Mouse (Mus musculus): Measurements from ENCODE around the gene Zfp612. TPM values are rescaled to one million over a fixed set of nuclear protein-coding genes. Genes with fewer than 3 reads are reported as not detected.
"Not testable (repeated sequence)": the region's sequence is repeated elsewhere in the genome, so short reads cannot be mapped to it uniquely, and the experiment has no call there.

Zfp612 gene
- total RNA-seq (2015) (not detected in 2 replicates), total RNA-seq (2017) (not detected in 2 replicates)

DNA sequence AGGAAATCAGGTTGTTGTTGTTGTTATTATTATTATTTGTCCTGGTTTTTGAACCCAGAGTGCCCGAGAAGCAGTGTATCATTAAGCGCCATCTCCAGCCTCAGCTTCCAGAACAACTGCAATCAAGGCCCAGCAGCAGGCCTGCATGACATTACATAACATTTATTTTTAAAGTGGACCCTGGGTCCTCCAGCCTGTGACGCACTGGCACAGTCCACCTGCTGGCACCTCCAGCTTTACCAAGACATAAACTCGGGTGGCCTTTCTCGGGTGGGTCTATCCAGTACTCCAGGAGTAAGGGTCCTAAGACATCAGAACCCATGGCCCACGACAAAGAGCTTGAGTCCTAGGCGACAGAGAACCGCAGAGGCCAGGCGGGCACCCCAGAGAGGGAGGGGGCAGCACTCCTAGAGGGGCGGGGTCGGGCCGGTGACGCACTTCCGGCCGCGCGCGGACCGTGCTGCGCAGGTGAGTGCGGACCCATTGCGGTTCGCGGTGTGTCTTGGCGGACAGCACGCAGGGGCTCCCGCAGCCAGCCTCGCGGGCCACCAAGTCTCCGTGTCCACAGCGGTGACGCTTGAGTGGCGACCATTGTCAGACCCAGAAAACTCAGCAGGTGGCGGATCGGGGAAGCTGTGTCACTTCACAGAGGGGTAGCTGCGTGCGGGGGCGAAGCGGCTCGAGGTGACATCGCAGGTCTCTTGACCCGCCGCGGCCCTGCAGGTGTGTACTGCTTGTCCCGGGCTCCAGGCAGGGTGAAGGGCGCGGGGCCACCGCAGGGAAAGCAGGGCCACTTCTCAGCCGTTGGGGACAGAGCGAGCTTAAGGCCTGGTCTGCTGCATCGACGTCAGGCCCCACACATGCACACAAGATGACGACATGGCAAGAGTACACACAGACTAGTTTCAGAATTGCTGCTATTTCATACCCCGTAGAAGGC, at the start of gene Zfp612:
Gene Zfp612 (plus strand): TSS at position 465 of the 940 bp plus-strand sequence.
- 0 out of 2 replicates have a peak, but pooled peaks have one; percentile 27 for ATAC-seq (ENCODE audit: poor library complexity, severe bottlenecking)

DNA sequence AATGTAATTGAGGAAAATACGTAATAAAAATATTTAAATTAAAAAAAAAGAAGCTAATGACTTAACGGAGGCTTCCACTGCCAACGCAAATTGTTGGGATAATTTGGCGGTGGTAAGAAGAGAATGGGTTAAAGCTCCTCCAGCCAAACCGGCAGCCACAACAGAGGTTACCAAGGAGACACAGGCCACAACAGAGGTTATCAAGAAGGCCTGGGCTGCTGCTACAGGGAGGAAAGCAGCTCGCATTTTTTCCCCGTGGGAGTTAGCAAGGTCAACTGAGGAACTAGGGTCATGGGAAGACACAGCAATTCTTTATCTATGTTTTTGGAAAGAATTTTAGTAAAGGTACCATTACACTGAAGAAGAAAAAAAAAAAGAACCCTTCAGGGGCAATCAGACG, 45.8 kb upstream of the Zfp612 start:
- ATAC-seq (ENCODE audit: poor library complexity, severe bottlenecking), result not testable (repeated sequence)

DNA sequence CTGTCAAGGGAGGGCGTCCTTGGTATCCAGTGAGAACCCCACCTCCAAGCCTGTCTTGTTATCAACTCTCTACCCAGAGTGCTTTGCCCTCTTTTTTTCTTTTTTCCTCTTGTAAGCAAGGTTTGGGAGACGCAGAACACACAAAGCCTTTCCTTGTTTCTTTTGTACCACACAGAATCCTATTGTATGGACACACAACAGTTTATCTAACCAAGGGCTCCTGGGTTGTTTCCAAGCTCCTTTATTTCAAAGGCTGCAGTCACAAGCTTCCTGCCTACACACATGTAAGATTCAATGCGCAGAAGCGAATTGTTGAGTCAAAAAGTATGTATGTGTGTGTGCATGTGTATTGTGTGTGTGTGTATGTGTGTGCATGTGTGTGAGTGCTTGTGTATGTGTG, 45.2 kb upstream of the Zfp612 start:
- ATAC-seq (ENCODE audit: poor library complexity, severe bottlenecking), result no peak

DNA sequence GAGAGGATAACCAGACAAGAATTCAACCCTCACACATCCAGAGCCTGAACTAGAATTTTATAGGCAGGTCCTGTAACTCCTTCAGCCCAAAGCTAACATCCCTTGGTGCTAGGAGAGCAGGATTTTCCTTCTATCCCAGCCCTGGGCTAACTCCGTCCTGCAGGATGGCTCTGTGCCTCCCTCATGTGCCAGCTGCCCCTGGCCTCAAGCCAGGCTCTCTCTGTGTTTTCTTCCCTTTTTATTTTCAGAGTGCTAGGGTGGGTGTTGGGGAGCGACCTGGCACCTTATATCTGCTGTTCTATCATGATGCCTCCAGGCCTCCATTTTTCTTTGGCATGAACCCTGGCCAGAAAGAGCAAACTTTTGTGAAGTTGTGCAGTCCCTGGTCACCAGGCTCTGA, 43.4 kb upstream of the Zfp612 start:
- no peak for ATAC-seq (ENCODE audit: poor library complexity, severe bottlenecking)

DNA sequence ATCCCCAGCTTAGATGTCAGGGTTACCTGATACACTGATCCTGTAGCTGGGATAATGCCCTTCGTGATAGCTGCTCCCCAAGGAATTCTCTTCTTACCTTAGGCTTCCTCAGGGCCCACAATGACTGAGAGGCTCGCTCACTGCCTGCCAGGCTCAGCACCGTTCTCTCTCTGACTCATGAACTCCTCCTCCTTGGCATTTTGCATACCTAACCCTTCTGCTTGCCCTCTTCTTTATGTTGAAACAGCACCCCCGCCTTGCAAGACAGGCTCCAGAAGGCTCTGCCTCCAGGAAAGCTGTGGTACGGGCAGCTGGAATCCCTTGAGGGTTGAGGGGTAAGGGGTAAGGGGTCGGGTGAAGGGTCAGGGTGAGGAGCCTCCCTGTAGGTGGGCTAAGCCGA, 40.3 kb upstream of the Zfp612 start:
- no peak for ATAC-seq (ENCODE audit: poor library complexity, severe bottlenecking)

DNA sequence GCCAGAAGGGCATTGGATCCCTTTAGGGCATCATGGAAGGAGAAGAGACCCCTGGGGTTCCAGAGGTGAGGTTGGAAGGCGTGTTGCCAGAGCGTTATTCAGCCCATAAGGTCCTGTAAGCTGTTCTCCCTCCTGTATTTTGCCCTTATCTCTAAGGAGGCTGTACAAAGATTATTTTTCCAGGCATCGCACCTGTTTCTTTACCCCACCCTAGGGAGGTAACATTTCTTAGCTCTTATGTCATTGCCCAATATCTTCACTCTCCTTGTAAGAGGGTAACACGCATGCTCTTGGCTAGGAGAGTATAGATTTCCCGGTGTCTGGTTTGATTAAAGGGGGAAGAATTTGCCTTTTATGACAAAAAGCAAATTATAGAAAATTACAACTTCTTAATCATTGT, 39.9 kb upstream of the Zfp612 start, which contains the start of gene Chst4:
Gene Chst4 (minus strand): TSS at position 82 of the 400 bp plus-strand sequence.
- no peak for ATAC-seq (ENCODE audit: poor library complexity, severe bottlenecking)

DNA sequence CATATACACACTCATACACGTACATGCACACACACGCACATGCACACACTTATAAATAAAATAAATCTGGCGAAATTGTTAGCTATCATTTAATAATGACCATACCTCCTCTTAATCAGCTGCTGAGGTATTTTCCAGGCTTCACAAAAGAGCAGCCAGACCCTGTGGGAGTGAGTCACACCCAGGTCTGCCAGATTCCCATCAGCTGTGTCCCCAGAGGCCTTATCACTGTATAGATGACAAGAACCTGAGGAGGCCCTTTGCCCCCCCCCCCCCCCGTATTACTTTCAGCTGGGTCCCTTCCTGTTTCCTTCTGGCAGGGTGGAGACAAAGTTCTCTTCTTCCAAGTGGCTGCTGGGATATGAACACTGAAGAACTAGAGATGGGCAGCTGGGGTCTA, 39.0 kb upstream of the Zfp612 start:
- ATAC-seq (ENCODE audit: poor library complexity, severe bottlenecking), result no peak

DNA sequence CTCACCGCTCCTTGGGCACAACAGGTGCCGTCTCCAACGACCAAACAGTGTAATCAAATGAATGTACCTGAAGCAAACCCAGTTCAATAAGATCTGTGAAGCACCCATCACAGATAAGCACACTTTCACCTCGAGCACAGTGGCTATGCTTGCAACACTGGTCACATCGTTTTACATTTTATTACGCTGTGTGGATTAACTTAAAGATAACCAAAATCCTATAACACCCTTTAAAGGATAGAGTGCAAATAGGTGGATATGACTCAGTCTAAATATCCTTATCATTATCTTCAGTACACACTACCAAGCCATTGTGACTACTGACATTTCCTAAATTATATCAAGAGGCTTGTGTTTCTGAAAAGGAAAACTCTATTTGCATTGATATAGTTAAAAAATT, 28.3 kb upstream of the Zfp612 start:
- no peak for ATAC-seq (ENCODE audit: poor library complexity, severe bottlenecking)

DNA sequence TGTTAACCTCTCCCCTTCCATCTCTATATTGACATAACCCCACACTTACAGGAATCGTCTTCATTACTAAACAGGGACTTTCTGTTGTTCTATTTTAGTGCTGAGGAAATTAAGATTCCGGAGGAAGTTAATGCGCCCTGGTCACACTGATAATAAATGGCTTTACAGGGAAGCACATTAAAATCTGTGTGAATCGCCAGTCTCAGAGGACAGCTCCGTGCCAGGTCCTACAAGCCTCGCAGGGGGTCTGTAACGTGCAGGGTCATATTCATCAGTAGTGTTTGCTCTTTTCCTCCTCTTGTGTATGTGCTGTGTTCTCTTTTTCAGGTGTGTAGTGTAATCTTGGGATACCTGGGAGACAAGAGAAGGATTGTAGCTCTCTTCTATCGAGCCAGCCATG, 21.3 kb upstream of the Zfp612 start:
- no peak for ATAC-seq (ENCODE audit: poor library complexity, severe bottlenecking)

DNA sequence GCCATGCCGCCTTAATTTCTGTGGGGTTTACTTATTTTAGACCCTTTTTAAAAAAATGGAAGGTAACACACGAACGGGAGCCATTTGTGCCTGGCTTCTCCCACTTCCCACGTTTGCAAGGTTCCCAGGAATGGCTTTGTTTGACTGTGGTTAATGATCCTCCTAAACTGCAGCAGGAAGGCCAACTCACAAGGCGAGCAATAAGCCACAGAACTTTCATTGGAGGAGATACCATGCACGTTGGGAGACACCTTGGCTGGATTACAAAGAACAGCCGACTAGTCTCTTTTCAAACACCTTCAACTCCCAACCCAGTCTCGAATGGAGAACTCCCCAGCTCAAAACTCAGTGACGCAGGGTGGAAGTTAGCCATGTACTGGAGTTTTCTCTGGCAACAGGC, 15.4 kb upstream of the Zfp612 start:
- no peak for ATAC-seq (ENCODE audit: poor library complexity, severe bottlenecking)

DNA sequence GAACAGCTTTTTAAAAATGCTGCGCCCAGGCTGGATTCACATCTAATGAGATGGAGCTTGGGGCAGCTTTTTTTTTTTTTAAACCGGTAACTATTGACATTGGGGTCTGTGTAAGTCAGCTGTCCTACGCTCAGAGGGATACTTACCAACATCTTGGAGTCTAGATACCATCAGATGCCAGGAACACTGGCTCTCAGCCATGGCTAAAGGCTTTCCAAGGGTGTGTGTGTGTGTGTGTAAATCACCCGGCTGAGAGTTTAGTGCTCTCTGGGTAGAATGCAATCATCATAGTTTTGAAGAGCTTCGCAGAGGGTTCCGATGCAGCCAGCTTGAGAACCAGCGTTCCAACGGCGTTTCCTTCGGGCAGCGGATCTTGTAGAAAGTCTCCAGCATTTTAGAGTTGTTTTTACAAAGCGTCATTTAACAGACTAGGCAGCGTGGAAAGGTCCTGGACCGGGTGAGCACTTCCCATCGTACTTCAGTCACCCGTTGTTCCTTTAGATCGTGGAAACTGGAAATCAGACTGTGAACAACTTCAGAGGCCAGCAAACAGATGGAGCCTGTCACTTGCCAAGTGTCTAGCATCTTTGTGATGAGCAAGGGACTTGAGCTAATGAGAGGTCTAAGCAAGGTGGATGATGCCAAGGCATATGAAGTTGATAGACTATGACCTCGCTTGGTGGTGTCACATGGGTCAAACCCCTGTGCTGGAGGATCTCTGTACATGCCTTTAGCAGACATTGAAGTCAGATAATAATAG, 14.8 kb upstream of the Zfp612 start:
- ATAC-seq (ENCODE audit: poor library complexity, severe bottlenecking), result no peak

DNA sequence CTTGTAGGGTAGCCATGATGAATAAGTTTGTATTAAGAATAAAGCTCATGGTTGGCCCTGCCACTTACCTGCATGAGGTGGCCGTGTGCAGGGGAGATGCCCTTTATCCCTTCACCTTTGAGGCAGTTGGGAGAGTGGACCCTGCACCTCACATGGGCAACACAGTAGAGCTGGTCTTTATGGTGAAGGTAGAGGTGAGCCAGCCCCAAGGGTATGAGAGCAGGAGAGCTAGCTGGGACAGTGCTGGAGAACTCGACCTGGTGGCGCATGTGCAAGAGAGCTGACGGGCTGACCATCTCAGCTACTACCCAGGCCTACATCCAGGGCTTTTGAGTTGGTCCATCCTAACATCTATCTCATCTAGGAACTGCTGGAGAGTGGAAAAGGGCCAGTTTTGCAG, 13.9 kb upstream of the Zfp612 start:
- no peak for ATAC-seq (ENCODE audit: poor library complexity, severe bottlenecking)

DNA sequence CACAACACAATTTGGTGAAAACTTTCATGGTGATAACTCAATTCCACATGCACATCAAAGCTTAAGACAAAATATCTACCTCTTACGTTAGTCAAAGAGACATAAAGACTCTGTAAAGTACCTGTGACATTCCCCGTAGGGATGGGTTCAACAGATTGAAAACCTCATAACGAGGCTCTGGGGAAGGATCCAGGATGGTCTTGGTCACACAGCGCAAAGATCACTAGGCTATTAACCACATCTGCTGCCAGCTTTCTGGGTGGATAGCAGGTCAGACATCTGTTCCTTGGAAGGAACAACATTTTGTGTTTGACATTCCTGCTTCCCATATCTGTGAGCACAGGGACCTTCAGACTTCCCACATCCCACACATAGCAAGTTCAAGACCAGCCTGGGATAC, 9.8 kb upstream of the Zfp612 start:
- ATAC-seq (ENCODE audit: poor library complexity, severe bottlenecking), result no peak

DNA sequence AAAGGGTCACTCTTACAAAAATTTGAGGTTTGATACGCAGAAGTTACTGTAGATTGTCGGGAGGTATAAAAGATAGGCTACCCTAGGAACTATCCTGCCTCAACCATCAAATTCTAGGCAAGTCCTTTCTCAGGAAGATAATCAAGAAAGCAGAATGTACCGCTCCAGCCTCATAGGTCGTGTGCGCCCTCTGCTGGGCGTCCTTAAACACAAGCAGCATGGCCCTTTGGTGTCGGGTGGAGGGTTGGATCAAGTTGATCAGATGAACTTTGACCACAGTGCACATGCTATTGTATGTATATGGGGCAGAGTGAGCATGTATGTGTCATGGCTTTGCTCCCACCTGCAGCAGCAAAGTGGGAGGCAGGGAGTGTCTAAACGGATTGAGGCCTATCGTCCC, 7.9 kb upstream of the Zfp612 start:
- no peak for ATAC-seq (ENCODE audit: poor library complexity, severe bottlenecking)

DNA sequence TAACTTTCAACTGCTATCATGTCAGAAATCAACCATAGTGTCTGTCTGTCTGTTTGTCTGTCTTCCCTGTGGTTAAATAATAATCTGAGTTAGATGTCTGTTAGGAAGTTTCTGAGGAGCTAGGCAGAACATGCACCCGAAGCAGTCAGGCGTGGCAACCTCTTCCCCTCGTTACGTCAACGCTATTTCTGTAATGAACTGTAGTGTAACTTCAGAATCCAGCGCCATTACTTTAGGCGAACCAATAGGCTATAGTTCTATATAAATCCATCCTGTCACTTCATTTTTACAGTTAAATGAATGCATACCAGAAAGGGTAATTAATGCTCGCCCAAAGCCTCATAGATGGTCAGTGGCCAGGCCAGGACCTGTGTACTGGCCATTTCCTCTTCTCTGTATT, 5.0 kb upstream of the Zfp612 start:
- no peak for ATAC-seq (ENCODE audit: poor library complexity, severe bottlenecking)

DNA sequence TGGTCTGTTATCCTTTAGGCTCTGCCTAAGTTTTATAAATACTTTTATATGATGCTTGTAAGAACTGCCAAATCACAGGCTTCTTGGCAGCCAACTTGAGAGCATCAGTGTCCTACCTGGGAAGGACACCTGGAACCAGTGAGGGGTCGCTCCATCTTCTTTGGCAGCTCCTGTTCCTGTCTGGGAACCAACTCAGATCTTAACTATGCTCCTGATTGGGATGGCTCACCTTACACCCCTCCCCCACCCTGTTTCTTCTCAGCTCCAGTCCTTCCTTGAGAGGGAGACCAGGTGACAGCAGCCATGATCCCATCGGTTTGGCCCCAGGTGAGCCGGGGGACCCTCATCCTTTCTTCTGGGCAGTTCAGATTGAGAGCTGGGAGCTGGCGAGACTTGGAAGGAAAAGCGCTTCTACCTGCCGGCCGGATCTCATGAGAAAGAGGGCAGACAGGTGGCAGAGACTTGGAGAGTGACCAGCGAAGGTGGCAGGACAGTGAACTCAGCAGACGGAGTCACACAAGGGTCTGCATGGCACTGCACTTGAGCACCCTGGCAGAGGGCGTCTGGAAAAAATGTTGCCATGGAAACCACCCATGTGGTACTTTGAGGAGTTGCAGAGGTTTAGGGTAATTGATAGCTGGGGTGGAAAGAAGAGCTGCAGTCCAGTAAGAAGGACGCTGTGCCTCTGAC, 3.0 kb downstream of the Zfp612 start:
- no peak for ATAC-seq (ENCODE audit: poor library complexity, severe bottlenecking)

DNA sequence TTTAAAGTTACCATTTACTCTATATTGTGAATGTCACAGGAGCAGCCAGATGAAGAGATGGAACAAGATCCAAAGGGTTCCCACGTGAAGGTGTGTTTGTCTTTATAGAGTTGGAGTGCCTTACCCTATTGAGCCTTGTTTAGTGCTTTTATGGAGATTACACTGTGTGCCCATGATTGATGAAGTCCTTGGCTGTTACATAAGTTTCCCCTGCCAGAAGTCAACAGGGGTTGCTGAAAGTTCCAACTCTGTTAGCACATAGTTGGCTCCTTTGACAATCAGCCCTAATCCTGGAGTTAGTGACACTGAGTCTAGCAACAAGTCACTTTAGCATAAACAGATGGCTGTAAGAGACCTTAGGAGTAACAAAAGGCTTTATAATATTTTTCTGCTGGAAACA, 12.3 kb downstream of the Zfp612 start:
- ATAC-seq (ENCODE audit: poor library complexity, severe bottlenecking), result no peak

DNA sequence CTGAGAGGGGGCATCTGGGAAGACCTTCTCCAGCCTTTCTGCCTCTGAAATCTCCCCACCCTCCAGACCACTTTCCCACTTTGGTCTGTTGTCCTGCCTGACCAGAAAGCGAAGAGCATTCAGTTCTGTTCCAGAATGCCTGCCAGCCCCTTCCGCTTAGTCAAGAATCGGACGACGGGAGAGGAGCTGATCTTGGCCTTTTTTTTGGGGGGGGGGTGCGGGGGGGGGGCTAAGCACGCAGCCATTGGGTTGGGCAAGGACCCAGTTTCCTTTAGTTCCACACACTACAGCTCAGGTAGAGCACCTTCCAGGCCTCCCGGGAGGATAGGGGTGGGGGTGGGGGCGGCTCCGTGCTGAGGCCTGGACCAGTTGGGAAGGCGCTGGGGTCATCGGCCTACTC, 21.4 kb downstream of the Zfp612 start, which contains the start of gene Gm21964:
Gene Gm21964 (plus strand): TSS at position 301 of the 400 bp plus-strand sequence.
- no peak for ATAC-seq (ENCODE audit: poor library complexity, severe bottlenecking)

DNA sequence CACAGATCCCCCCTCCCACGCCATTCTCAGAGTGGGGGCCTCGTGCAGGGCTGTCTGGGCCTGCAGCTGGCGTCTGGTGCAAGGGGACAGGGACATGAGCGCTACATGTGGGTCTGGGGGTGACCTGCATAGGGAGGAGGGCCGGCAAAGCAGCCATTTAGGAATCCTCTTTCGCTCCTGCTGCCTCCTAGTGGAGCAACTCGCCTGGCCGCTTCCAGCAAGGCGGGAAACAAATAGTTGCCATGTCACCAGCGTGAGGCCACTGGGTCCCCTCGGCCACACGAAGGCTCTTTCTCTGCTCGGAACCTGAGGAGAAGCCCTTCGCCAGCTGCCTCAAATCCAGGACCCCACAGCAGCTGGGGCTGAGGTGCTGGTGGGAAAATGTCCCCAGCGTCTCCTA, 22.1 kb downstream of the Zfp612 start:
- ATAC-seq (ENCODE audit: poor library complexity, severe bottlenecking), result no peak

DNA sequence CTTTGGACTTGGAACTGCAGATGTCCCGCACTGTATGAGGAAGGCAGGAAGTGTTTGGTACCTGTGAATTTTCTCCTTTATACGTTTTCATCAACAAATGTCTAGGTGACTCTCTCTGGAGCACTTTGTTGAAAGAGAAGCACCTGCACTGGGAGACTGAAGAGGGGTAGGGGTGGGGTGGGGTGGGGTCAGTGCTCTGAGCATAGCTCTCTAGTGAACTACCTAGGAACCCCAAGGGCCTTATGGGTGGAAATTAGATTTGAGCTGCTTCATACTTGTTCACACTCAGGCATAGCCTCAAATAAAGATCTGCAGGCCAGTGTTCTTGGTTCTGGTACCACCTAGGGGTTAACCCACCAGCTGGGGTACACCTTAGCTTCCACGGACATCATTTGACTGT, 23.1 kb downstream of the Zfp612 start, which contains the start of gene Gm17720:
Gene Gm17720 (minus strand): TSS at position 101 of the 400 bp plus-strand sequence.
- no peak for ATAC-seq (ENCODE audit: poor library complexity, severe bottlenecking)

DNA sequence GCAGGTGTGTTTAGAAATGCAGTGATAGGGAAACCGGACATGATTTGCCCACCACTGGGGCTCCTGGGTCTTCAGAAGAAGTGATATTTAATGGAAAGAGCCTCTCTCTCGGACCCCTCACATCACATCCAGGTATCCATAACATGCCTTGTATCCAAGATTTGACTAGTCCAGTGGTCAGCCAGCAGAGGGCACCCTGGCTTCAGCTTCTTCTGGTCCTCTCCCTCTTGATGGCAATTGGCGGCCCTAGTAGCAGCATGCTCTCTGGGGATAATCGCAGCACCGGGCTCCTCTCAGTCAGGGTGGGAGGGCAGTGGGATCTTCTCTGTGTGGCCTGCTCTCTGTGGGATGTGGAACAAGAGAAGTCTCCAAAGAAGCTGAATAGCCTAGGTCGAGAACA, 40.2 kb downstream of the Zfp612 start:
- ATAC-seq (ENCODE audit: poor library complexity, severe bottlenecking), result no peak

Measured in megakaryocyte, adult 5-6 weeks (primary cell).